Mouse (Mus musculus) lung, embryonic 14.5 days (tissue): ENCODE data around the gene Ap2b1. TPM values are rescaled to one million over a fixed set of nuclear protein-coding genes. Genes with fewer than 3 reads are reported as not detected.

Experiments
- ATAC-seq: fragments of 200-750 bp; cut with Nextera tagmentation; 2 replicates; pipeline ENCODE4 v1.8.0; 2017; ENCODE audit warnings: mild to moderate bottlenecking, moderate TSS enrichment, moderate library complexity; ENCODE audit not compliant: insufficient read depth
- DNase-seq: peaks from one replicate; pipeline ENCODE4 v3.0.0-alpha.2; 2015
- H3K27ac ChIP-seq: fragments of 300-500 bp; sonication (generic); 2 replicates; pipeline ENCODE4 v1.5.1; 2014; ENCODE audit warnings: low read depth, mild to moderate bottlenecking, moderate library complexity
- H3K27me3 ChIP-seq: fragments of 300-500 bp; sonication (generic); 2 replicates; pipeline ENCODE4 v1.6.1; 2014; ENCODE audit warnings: low read length, control low read depth; ENCODE audit not compliant: insufficient read depth
- H3K36me3 ChIP-seq: fragments of 300-500 bp; sonication (generic); 2 replicates; pipeline ENCODE4 v1.6.1; 2014; ENCODE audit warnings: control low read depth; ENCODE audit not compliant: insufficient read depth
- H3K4me1 ChIP-seq: fragments of 300-500 bp; sonication (generic); 2 replicates; pipeline ENCODE4 v1.6.1; 2014; ENCODE audit warnings: antibody characterized with exemption, control low read depth; ENCODE audit not compliant: insufficient read depth
- H3K4me2 ChIP-seq: fragments of 300-500 bp; sonication (generic); 2 replicates; pipeline ENCODE4 v1.6.1; 2014; ENCODE audit warnings: mild to moderate bottlenecking
- H3K4me3 ChIP-seq: fragments of 300-500 bp; sonication (generic); 2 replicates; pipeline ENCODE4 v1.5.1; 2014; ENCODE audit warnings: low read depth, low read length
- H3K9ac ChIP-seq: fragments of 300-500 bp; sonication (generic); 2 replicates; pipeline ENCODE4 v1.6.1; 2014
- H3K9me3 ChIP-seq: fragments of 300-500 bp; sonication (generic); 2 replicates; pipeline ENCODE4 v1.6.1; 2016; ENCODE audit warnings: low read depth, low read length, control low read depth
- CTCF ChIP-seq: IDR thresholded peaks from 2 replicates; pipeline ENCODE4 v1.5.1; 2016; ENCODE audit warnings: antibody characterized with exemption, low read depth
- WGBS: fragments of 180-500 bp; shearing (Covaris S2); extraction: QIAGEN DNeasy Blood & Tissue Kit; methylation state at CpG from one replicate; pipeline ENCODE4 v1.1.7; 2014; 5-methylcytosine and 5-hydroxymethylcytosine counted together
- polyA plus RNA-seq: library from polyadenylated mRNA; unstranded; fragments of >200 nt; fragmentation: Nextera tagmentation; extraction: Ambion mirVana; gene quantifications from 2 replicates; pipeline ENCODE4 v1.2.1, GENCODE M21; 2014

The Ap2b1 gene
- polyA plus RNA-seq, 1 experiment from 2014 or later, result 75.3 TPM

DNA sequence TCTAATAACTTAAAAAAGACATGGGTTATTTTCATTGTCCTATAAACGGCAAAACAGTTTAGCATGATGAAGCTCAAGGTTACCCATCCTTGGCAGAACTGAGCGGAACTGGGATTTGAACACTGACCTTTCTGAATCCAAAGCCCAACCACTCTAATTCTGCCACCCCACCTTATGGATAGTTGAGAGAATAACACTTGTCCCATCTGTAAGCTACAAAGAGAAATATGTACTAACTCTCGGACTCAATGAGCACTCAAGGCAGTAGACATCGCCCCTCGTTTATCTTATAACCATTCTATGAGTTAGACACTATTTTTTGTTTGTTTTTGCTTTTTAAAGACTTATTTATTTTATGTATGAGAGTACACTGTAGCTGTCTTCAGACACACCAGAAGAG lies 9.8 kb upstream of the Ap2b1 start:
- DNase-seq (no peak), ATAC-seq (no peak)
- no peak overlapping the region for H3K27ac ChIP-seq
- TF ChIP-seq CTCF, result no peak
- no peaks in the 10 kb centered on the region for H3K27me3 ChIP-seq
- no peak overlapping the region for H3K4me2 ChIP-seq
- H3K4me1 ChIP-seq, result no peaks in the 10 kb centered on the region
- peaks cover 2% of the 10 kb centered on the region; the same call in 1 of the 2 replicates for H3K36me3 ChIP-seq
- no peak overlapping the region for H3K4me3 ChIP-seq
- 84% methylated on average over 5 of the region's 5 CpGs for WGBS
- H3K9ac ChIP-seq, result no peak overlapping the region
- no peaks in the 10 kb centered on the region for H3K9me3 ChIP-seq

GRCm38 (mm10) chr11:83289633-83290032 lies 9.2 kb upstream of the Ap2b1 start:
- ATAC-seq (no peak), DNase-seq (no peak)
- Histone ChIP-seq H3K4me3 (no peak overlapping the region), H3K4me1 (no peaks in the 10 kb centered on the region), H3K9me3 (no peaks in the 10 kb centered on the region), H3K27me3 (no peaks in the 10 kb centered on the region), H3K4me2 (no peak overlapping the region), H3K9ac (no peak overlapping the region), H3K36me3 (peaks cover 6% of the 10 kb centered on the region; the same call in 1 of the 2 replicates), H3K27ac (no peak overlapping the region)
- WGBS, result 76% methylated on average over 2 of the region's 2 CpGs
- TF ChIP-seq CTCF, result no peak

DNA sequence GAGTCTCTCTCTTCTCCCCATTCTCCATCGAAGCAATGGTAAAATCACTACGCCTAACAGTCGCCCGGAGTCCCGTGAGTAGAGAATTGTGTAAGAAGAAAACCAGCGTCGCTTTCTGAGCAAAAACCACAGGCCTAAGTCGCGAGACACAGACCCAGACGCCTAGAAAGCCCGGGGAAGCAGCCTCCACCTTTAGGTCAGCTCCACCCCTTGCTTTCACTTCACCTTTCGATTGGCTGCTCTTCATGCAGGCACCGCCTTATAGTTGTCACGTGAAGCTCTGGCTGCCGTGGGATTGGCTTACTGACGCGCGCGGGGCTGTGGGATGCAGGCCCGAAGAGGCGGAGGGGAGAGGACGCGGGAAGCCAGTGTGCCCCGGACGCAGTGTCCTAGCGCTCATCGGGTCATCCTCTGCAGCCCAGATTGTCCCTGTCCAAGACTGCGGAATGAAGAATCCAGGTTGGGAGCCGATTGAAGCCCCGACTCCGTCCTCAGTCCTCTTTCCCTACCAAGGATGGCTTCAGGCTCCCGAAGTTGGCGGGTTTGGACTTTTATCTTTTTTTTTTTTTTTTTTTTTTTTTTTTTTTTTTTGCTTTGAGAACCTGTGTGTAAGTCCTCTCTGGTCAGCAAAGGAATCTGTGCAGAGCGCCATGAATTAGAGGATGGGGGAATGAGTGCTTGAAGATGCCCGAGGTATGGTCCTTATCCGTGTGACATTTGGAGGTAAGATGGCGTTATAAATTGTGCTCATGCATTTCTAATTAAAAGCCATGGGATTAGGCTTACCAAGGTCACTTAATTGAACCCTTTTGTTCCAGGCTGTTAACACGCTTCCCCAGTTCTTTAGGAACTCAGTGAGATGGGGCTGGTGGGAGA lies 7.2 kb upstream of the Ap2b1 start:
- Histone ChIP-seq H3K36me3 (peaks cover 23% of the 10 kb centered on the region), H3K9ac (peak overlapping the region; percentile 83), H3K27ac (peak overlapping the region; percentile 84), H3K4me2 (peak overlapping the region; percentile 88), H3K4me3 (peak overlapping the region; percentile 68), H3K27me3 (no peaks in the 10 kb centered on the region), H3K9me3 (no peaks in the 10 kb centered on the region), H3K4me1 (no peaks in the 10 kb centered on the region)
- WGBS, result under 1% methylated on average over 38 of the region's 38 CpGs
- peak; percentile 100 for ATAC-seq
- no peak for TF ChIP-seq CTCF
- DNase-seq, result peak; percentile 98

DNA sequence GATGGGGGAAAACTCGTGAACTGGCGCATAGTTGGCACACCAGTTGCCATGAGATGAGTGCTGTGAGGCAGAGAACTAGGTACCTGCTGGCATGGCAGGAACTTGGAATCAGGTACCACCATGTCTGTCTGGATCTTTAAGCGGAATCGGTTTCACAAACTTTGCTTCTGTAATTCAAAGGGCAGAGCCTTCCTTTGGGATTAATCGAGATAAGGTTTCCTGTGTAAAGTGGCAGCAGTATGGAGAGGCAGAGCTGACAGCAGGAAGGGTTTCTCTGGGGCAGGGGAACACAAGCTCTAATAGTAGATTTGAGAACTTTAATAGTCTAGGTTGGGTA lies 6.6 kb upstream of the Ap2b1 start:
- Histone ChIP-seq H3K27ac (no peak overlapping the region), H3K4me2 (peak overlapping the region; percentile 88), H3K27me3 (no peaks in the 10 kb centered on the region), H3K9ac (peak overlapping the region; percentile 83), H3K36me3 (peaks cover 29% of the 10 kb centered on the region), H3K9me3 (no peaks in the 10 kb centered on the region), H3K4me3 (peak overlapping the region; percentile 68), H3K4me1 (no peaks in the 10 kb centered on the region)
- WGBS, result 0% methylated on average over 5 of the region's 5 CpGs
- TF ChIP-seq CTCF, result no peak
- ATAC-seq (no peak), DNase-seq (no peak)

DNA sequence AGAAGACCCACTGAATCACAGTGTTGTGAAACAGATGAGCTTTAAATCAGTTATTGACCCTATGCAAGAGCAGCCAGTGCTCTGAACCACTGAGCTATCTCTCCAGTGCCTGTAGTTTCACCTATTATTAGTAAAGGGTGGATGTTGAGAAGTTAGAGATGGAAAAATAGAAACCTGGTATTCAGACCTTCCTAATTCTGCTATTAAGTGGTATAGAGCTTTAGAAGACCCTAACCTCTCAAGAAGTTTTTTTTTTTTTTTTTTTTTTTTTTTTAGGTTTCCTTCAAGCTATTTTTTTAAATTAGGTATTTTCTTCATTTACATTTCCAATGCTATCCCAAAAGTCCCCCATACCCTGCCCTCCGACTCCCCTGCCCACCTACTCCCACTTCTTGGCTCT lies 5.6 kb upstream of the Ap2b1 start:
- 82% methylated on average over 1 of the region's 1 CpGs for WGBS
- Histone ChIP-seq H3K9ac (peak overlapping the region; percentile 83; the same call in 1 of the 2 replicates), H3K4me1 (no peaks in the 10 kb centered on the region), H3K27me3 (no peaks in the 10 kb centered on the region), H3K9me3 (no peaks in the 10 kb centered on the region), H3K4me2 (peak overlapping the region; percentile 88), H3K36me3 (peaks cover 32% of the 10 kb centered on the region), H3K27ac (no peak overlapping the region), H3K4me3 (peak overlapping the region; percentile 68)
- DNase-seq, result no peak
- ATAC-seq, result no peak
- no peak for TF ChIP-seq CTCF

- 90% methylated on average over 2 of the region's 2 CpGs for WGBS
- ATAC-seq (no peak), DNase-seq (no peak)
- Histone ChIP-seq H3K9me3 (no peaks in the 10 kb centered on the region), H3K27ac (no peak overlapping the region), H3K4me3 (no peak overlapping the region), H3K27me3 (no peaks in the 10 kb centered on the region), H3K9ac (no peak overlapping the region), H3K4me2 (peak overlapping the region; percentile 88; the same call in 1 of the 2 replicates), H3K36me3 (peaks cover 32% of the 10 kb centered on the region), H3K4me1 (no peaks in the 10 kb centered on the region)
- no peak for TF ChIP-seq CTCF
These were observed 4.7 kb upstream of the Ap2b1 start for GRCm38 (mm10) chr11:83294133-83294532.

GRCm38 (mm10) chr11:83297816-83298215 lies 1.0 kb upstream of the Ap2b1 start:
- DNase-seq, result no peak
- Histone ChIP-seq H3K27ac (no peak overlapping the region), H3K4me1 (no peaks in the 10 kb centered on the region), H3K27me3 (no peaks in the 10 kb centered on the region), H3K9me3 (no peaks in the 10 kb centered on the region), H3K4me3 (peak overlapping the region; percentile 74), H3K4me2 (peak overlapping the region; percentile 94), H3K36me3 (peaks cover 32% of the 10 kb centered on the region), H3K9ac (peak overlapping the region; percentile 69; the same call in 1 of the 2 replicates)
- 73% methylated on average over 6 of the region's 6 CpGs for WGBS
- TF ChIP-seq CTCF, result no peak
- ATAC-seq, result no peak
